26 mouse cellular contexts compared by ENCODE assay signal in genomic region chr12:58027796-58028195, GRCm38 (mm10).
A peak's percentile ranks its signal among the peaks of the same experiment; 100 is the strongest.
DNase-seq lines count a peak whose midpoint lies in the region; ATAC-seq lines count a peak whose summit lies in the region.
"Had no signal": no experiment of that assay in that cellular context is flagged by ENCODE, and none has a peak within 500 bp of the region (broad histone marks: within the 10 kb centered on the region; RNA-seq: fewer than 3 reads in every experiment).

No protein-coding gene starts in this region.

- no peak overlapping the region for H3K4me2 ChIP-seq in embryonic facial prominence, embryonic 11.5 days (ENCODE audit: low read depth, low read length)
- H3K4me2 ChIP-seq in embryonic facial prominence, embryonic 14.5 days (ENCODE audit: low read depth, low read length), result no peak overlapping the region
- H3K4me2 ChIP-seq: embryonic facial prominence, embryonic 15.5 days; forebrain, embryonic 15.5 days; heart, embryonic 11.5 days; hindbrain, embryonic 12.5 days; hindbrain, embryonic 15.5 days; intestine, embryonic 15.5 days had no signal

- no peaks in the 10 kb centered on the region for H3K9me3 ChIP-seq in embryonic facial prominence, embryonic 11.5 days (replicated peaks; ENCODE audit: control insufficient read depth, low read length)
- H3K9me3 ChIP-seq in embryonic facial prominence, embryonic 10.5 days, result no peaks in the 10 kb centered on the region
- H3K9me3 ChIP-seq in embryonic facial prominence, embryonic 14.5 days (ENCODE audit: control insufficient read depth, low read length), result no peaks in the 10 kb centered on the region
- H3K9me3 ChIP-seq in limb, embryonic 10.5 days (replicated peaks), result no peaks in the 10 kb centered on the region
- H3K9me3 ChIP-seq: embryonic facial prominence, embryonic 15.5 days; forebrain, embryonic 15.5 days; G1E; hindbrain, embryonic 12.5 days; hindbrain, embryonic 15.5 days; intestine, embryonic 15.5 days had no signal

- H3K27ac ChIP-seq in embryonic facial prominence, embryonic 11.5 days (replicated peaks; ENCODE audit: low read depth, low read length), result no peak overlapping the region
- no peak overlapping the region for H3K27ac ChIP-seq in embryonic facial prominence, embryonic 10.5 days (replicated peaks)
- H3K27ac ChIP-seq in embryonic facial prominence, embryonic 14.5 days (replicated peaks; ENCODE audit: low read depth, low read length), result no peak overlapping the region
- 0 out of 2 replicates have a peak overlapping the region, but pooled peaks have one; percentile 67 for H3K27ac ChIP-seq in limb, embryonic 10.5 days
- H3K27ac ChIP-seq: embryonic facial prominence, embryonic 15.5 days; forebrain, embryonic 15.5 days; hindbrain, embryonic 12.5 days; hindbrain, embryonic 15.5 days; intestine, embryonic 15.5 days had no signal

- H3K4me1 ChIP-seq in embryonic facial prominence, embryonic 11.5 days (ENCODE audit: control insufficient read depth, insufficient read depth, low read length), result no peaks in the 10 kb centered on the region
- H3K4me1 ChIP-seq in embryonic facial prominence, embryonic 10.5 days, result peaks cover 15% of the 10 kb centered on the region
- H3K4me1 ChIP-seq in embryonic facial prominence, embryonic 14.5 days (ENCODE audit: control insufficient read depth, insufficient read depth, low read length), result no peaks in the 10 kb centered on the region
- peaks cover 19% of the 10 kb centered on the region for H3K4me1 ChIP-seq in limb, embryonic 10.5 days
- H3K4me1 ChIP-seq: embryonic facial prominence, embryonic 15.5 days; forebrain, embryonic 15.5 days; hindbrain, embryonic 12.5 days; hindbrain, embryonic 15.5 days; intestine, embryonic 15.5 days had no signal

- no peaks in the 10 kb centered on the region for H3K27me3 ChIP-seq in embryonic facial prominence, embryonic 11.5 days (ENCODE audit: control insufficient read depth, insufficient read depth, low read length)
- H3K27me3 ChIP-seq in embryonic facial prominence, embryonic 10.5 days (replicated peaks; ENCODE audit: low read depth, poor library complexity, severe bottlenecking), result no peaks in the 10 kb centered on the region
- H3K27me3 ChIP-seq in embryonic facial prominence, embryonic 14.5 days (replicated peaks; ENCODE audit: control insufficient read depth, insufficient read depth, low read length), result no peaks in the 10 kb centered on the region
- no peaks in the 10 kb centered on the region for H3K27me3 ChIP-seq in limb, embryonic 10.5 days (ENCODE audit: low read depth, poor library complexity, severe bottlenecking)
- H3K27me3 ChIP-seq: CH12.LX; embryonic facial prominence, embryonic 15.5 days; forebrain, embryonic 15.5 days; hindbrain, embryonic 12.5 days; hindbrain, embryonic 15.5 days; intestine, embryonic 15.5 days; Patski had no signal

- 22% methylated on average over 5 of the region's 5 CpGs for WGBS in embryonic facial prominence, embryonic 11.5 days
- 34% methylated on average over 5 of the region's 5 CpGs for WGBS in embryonic facial prominence, embryonic 10.5 days
- WGBS in embryonic facial prominence, embryonic 14.5 days, result 24% methylated on average over 5 of the region's 5 CpGs
- WGBS in limb, embryonic 10.5 days, result 19% methylated on average over 5 of the region's 5 CpGs

- ATAC-seq in embryonic facial prominence, embryonic 11.5 days (replicated peaks; ENCODE audit: insufficient number of reproducible peaks, low FRiP score, low TSS enrichment, low read depth), result 0 out of 2 replicates have a peak, but pooled peaks have one; percentile 48
- ATAC-seq in embryonic facial prominence, embryonic 14.5 days (ENCODE audit: low read depth), result no peak
- no peak for ATAC-seq in granulocyte monocyte progenitor cell, adult 5-6 weeks (replicated peaks; ENCODE audit: poor library complexity, severe bottlenecking)
- ATAC-seq: forebrain, embryonic 15.5 days; intestine, embryonic 15.5 days; Patski had no signal

- no peak overlapping the region for H3K9ac ChIP-seq in embryonic facial prominence, embryonic 11.5 days (replicated peaks; ENCODE audit: low read length)
- H3K9ac ChIP-seq in embryonic facial prominence, embryonic 14.5 days (ENCODE audit: low read depth, low read length), result no peak overlapping the region
- H3K9ac ChIP-seq: embryonic facial prominence, embryonic 15.5 days; forebrain, embryonic 15.5 days; hindbrain, embryonic 12.5 days; hindbrain, embryonic 15.5 days; intestine, embryonic 15.5 days had no signal

- H3K36me3 ChIP-seq in embryonic facial prominence, embryonic 11.5 days (replicated peaks; ENCODE audit: control insufficient read depth, insufficient read depth, low read depth, low read length), result no peaks in the 10 kb centered on the region
- H3K36me3 ChIP-seq in embryonic facial prominence, embryonic 10.5 days (replicated peaks), result no peaks in the 10 kb centered on the region
- no peaks in the 10 kb centered on the region for H3K36me3 ChIP-seq in embryonic facial prominence, embryonic 14.5 days (ENCODE audit: control insufficient read depth, insufficient read depth, low read length)
- no peaks in the 10 kb centered on the region for H3K36me3 ChIP-seq in limb, embryonic 10.5 days
- H3K36me3 ChIP-seq: embryonic facial prominence, embryonic 15.5 days; forebrain, embryonic 15.5 days; G1E; hindbrain, embryonic 12.5 days; hindbrain, embryonic 15.5 days; intestine, embryonic 15.5 days had no signal

- no peak overlapping the region for H3K4me3 ChIP-seq in embryonic facial prominence, embryonic 11.5 days (ENCODE audit: low read depth, low read length)
- no peak overlapping the region for H3K4me3 ChIP-seq in embryonic facial prominence, embryonic 10.5 days
- no peak overlapping the region for H3K4me3 ChIP-seq in embryonic facial prominence, embryonic 14.5 days (ENCODE audit: low read depth, low read length)
- no peak overlapping the region for H3K4me3 ChIP-seq in limb, embryonic 10.5 days
- H3K4me3 ChIP-seq: embryonic facial prominence, embryonic 15.5 days; forebrain, embryonic 15.5 days; hindbrain, embryonic 12.5 days; hindbrain, embryonic 15.5 days; intestine, embryonic 15.5 days had no signal

- peak; percentile 80 for DNase-seq in embryonic facial prominence, embryonic 11.5 days (ENCODE audit: low spot score)
- no peak for DNase-seq in embryonic facial prominence, embryonic 10.5 days (ENCODE audit: low spot score)
- peak; percentile 54 for DNase-seq in embryonic facial prominence, embryonic 14.5 days (ENCODE audit: low spot score)
- DNase-seq in limb, embryonic 10.5 days (ENCODE audit: low spot score), result no peak
- DNase-seq in left cerebral cortex, adult 18-20 months (ENCODE audit: low spot score in 2 of 2), result no peak
- DNase-seq in right cerebral cortex, adult 18-20 months, result no peak
- no peak for DNase-seq in cerebellum, adult 11-12 months
- DNase-seq: adrenal gland, postnatal 10 days; adrenal gland, postnatal 36 days; cerebellum, adult 11 months; cerebellum, adult 9-10 months; cerebellum, postnatal 14 days; gastrocnemius, postnatal 10 days; gastrocnemius, postnatal 36 days; heart, adult 11 months; kidney, adult 11 months had no signal

Comparison
In these comparisons a context has a peak if more than half of its experiments do, and no peak if none do; other contexts are left out.
1. DNase-seq: peak in embryonic facial prominence, embryonic 11.5 days (single experiment) and embryonic facial prominence, embryonic 14.5 days (single experiment); none in embryonic facial prominence, embryonic 10.5 days (single experiment), limb, embryonic 10.5 days (single experiment), left cerebral cortex, adult 18-20 months (0 of 2), right cerebral cortex, adult 18-20 months (single experiment) and cerebellum, adult 11-12 months (single experiment).